Mouse (Mus musculus): ENCODE measurements around the gene A530016L24Rik. TPM values are rescaled to one million over a fixed set of nuclear protein-coding genes. Genes with fewer than 3 reads are reported as not detected.

A530016L24Rik gene
- polyA plus RNA-seq (2017; shearing (Covaris generic)): not detected

- no peak for ATAC-seq
Measured at GRCm38 (mm10) chr12:112489134-112489533, at the start of gene A530016L24Rik. Gene A530016L24Rik, plus strand, starts transcription at chr12:112489448.

GRCm38 (mm10) chr12:112439993-112440392 lies 49.3 kb upstream of the A530016L24Rik start:
- ATAC-seq: no peak

- ATAC-seq: peak; percentile 86
Measured at GRCm38 (mm10) chr12:112449144-112449827, 40.0 kb upstream of the A530016L24Rik start.

GRCm38 (mm10) chr12:112449828-112450180 lies 39.4 kb upstream of the A530016L24Rik start:
- ATAC-seq: peak; percentile 17

GRCm38 (mm10) chr12:112450883-112451282 lies 38.4 kb upstream of the A530016L24Rik start:
- no peak for ATAC-seq

GRCm38 (mm10) chr12:112451381-112451780 lies 37.9 kb upstream of the A530016L24Rik start:
- ATAC-seq: no peak

GRCm38 (mm10) chr12:112451826-112452225 lies 37.4 kb upstream of the A530016L24Rik start:
- no peak for ATAC-seq

GRCm38 (mm10) chr12:112456144-112456713 lies 33.0 kb upstream of the A530016L24Rik start:
- no peak for ATAC-seq

- ATAC-seq: no peak
Measured at GRCm38 (mm10) chr12:112457839-112458238, 31.4 kb upstream of the A530016L24Rik start.

GRCm38 (mm10) chr12:112462423-112462822 lies 26.8 kb upstream of the A530016L24Rik start:
- no peak for ATAC-seq

- ATAC-seq: no peak
Measured at GRCm38 (mm10) chr12:112463209-112463608, 26.0 kb upstream of the A530016L24Rik start.

- ATAC-seq: no peak
Measured at GRCm38 (mm10) chr12:112463750-112464444, 25.4 kb upstream of the A530016L24Rik start.

- no peak for ATAC-seq
Measured at GRCm38 (mm10) chr12:112464516-112464915, 24.7 kb upstream of the A530016L24Rik start.

GRCm38 (mm10) chr12:112465928-112466327 lies 23.3 kb upstream of the A530016L24Rik start:
- no peak for ATAC-seq

GRCm38 (mm10) chr12:112467387-112467786 lies 21.9 kb upstream of the A530016L24Rik start:
- no peak for ATAC-seq

GRCm38 (mm10) chr12:112469393-112469792 lies 19.9 kb upstream of the A530016L24Rik start:
- no peak for ATAC-seq

- ATAC-seq: no peak
Measured at GRCm38 (mm10) chr12:112470216-112470615, 19.0 kb upstream of the A530016L24Rik start.

GRCm38 (mm10) chr12:112473777-112474176 lies 15.5 kb upstream of the A530016L24Rik start:
- ATAC-seq: no peak

- ATAC-seq: no peak
Measured at GRCm38 (mm10) chr12:112489535-112489934, 287 bp downstream of the A530016L24Rik start.

GRCm38 (mm10) chr12:112490444-112490939 lies 1.2 kb downstream of the A530016L24Rik start:
- ATAC-seq: no peak

- ATAC-seq: no peak
Measured at GRCm38 (mm10) chr12:112496136-112496535, 6.9 kb downstream of the A530016L24Rik start.

- no peak for ATAC-seq
Measured at GRCm38 (mm10) chr12:112497731-112498130, 8.5 kb downstream of the A530016L24Rik start.

GRCm38 (mm10) chr12:112498683-112499082 lies 9.4 kb downstream of the A530016L24Rik start:
- ATAC-seq: no peak
